Mouse (Mus musculus): ENCODE measurements around the gene Zmynd12. TPM values are rescaled to one million over a fixed set of nuclear protein-coding genes. Genes with fewer than 3 reads are reported as not detected.

Zmynd12 gene
- polyA plus RNA-seq, 1 experiment = not detected

DNA sequence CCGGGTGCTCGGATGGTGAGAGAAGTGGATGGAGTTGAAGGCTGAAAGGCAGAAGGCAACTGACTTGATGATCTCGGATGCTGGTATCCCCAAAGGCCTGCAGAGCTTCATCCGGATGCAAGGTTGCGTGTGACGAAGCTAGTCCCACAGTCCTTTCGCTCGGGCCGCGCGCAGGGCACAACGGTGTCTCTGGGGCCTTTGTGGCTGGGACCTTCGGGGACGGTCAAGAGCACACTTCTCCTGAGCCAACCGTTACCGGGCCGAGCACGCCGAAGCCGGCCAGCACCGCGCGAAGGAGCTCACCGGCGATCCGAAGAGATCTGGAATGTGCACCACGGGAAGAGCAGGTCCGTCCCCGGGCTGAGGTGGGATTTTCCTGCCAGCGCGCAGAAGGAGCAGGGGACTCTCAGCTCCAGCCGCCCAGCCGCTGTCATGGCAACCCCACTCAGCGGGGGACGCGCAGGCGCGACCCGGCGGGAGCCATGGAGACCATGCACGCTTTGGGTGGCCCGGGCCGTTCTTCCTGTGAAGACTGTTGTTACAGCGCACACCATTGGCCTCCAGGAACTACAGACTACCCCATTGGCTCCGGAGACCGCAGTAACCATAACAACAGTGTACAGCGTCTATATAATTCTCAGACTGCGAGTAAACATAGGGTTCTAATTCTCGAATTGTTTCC is 7.4 kb upstream of the Zmynd12 start, which contains the start of gene Ccdc30:
Gene Ccdc30 (minus strand): TSS at position 450 of the 682 bp plus-strand sequence.
- Histone ChIP-seq H3K27me3 (ENCODE audit: control insufficient read depth) (peaks cover 47% of the 10 kb centered on the region), H3K4me1 (ENCODE audit: control insufficient read depth) (peaks cover 37% of the 10 kb centered on the region), H3K36me3 (ENCODE audit: control insufficient read depth) (no peaks in the 10 kb centered on the region), H3K9me3 (ENCODE audit: control insufficient read depth, low read length) (no peaks in the 10 kb centered on the region), H3K4me3 (replicated peaks) (peak within 1 kb of the TSS; percentile 52)
- TF ChIP-seq GATA1 (IDR thresholded peaks at IDR 0.05; ENCODE audit: low read length) (no peak), TAL1 (IDR thresholded peaks at IDR 0.05; ENCODE audit: low read length) (no peak)

DNA sequence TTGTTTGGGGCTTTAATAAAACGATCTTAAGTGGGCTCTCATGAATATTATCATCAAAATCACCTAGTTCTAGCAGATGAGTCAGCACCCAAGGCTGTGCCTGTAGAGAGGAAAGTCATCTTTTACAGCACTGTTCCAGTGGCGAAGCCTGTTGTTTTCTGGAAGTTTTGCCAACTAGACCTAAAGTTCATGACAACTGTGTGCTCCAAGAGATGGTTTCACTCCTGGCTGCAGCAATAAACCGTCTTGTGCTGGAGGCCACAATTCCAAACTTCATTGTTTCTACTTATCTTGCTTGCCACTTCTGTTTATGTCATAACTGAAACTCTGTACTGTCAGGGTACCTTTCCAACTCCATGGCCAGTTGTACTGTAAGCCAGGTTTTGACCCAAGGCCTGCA is 5.3 kb upstream of the Zmynd12 start:
- no peak overlapping the region for H3K4me3 ChIP-seq (replicated peaks)
- peaks cover 43% of the 10 kb centered on the region for H3K27me3 ChIP-seq (ENCODE audit: control insufficient read depth)
- no peak for TF ChIP-seq TAL1 (IDR thresholded peaks at IDR 0.05; ENCODE audit: low read length)
- TF ChIP-seq GATA1 (IDR thresholded peaks at IDR 0.05; ENCODE audit: low read length) = no peak
- H3K9me3 ChIP-seq (ENCODE audit: control insufficient read depth, low read length) = no peaks in the 10 kb centered on the region
- no peaks in the 10 kb centered on the region for H3K36me3 ChIP-seq (ENCODE audit: control insufficient read depth)
- H3K4me1 ChIP-seq (ENCODE audit: control insufficient read depth) = peaks cover 51% of the 10 kb centered on the region

DNA sequence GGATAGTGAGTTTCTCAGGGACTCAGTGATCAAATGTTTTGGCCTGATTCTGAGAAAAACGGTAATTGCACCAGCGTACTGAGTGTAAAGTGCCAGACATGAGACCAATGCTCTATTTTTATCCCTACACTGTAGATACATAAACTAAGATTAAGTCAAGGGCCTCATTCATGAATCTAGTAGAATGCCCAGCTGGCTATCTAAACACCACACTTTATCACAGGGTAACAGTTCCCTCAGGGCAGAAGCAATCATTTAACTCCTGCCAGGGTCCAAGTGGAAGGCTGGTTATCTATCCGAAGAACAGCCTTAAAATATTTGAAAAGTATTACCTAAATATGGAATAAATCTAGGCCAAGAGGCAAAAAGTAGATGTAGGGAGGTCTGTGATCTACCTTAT is 4.7 kb upstream of the Zmynd12 start:
- Histone ChIP-seq H3K4me1 (ENCODE audit: control insufficient read depth) (peaks cover 55% of the 10 kb centered on the region), H3K36me3 (ENCODE audit: control insufficient read depth) (no peaks in the 10 kb centered on the region), H3K27me3 (ENCODE audit: control insufficient read depth) (peaks cover 38% of the 10 kb centered on the region), H3K9me3 (ENCODE audit: control insufficient read depth, low read length) (no peaks in the 10 kb centered on the region), H3K4me3 (replicated peaks) (no peak overlapping the region)
- TF ChIP-seq GATA1 (IDR thresholded peaks at IDR 0.05; ENCODE audit: low read length) (no peak), TAL1 (IDR thresholded peaks at IDR 0.05; ENCODE audit: low read length) (peak; percentile 50)

DNA sequence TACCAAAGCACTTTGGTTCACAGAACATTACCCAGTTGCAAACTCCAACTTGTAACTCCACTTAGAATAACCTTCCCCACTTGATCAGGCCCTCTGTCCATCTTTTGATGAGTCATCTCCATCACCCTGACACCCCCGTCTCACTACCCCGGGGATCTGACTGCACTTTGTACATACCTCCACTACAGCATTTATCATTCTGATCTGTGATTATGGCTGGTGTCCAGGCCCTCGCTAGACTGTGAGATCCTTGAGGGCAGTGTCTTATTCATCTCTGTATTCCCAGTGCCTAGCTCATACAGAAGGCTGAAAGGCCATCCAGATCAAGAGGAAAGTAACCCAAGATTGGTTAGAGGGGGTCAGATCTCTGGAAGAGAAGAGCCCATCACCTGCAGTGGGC is 1.4 kb upstream of the Zmynd12 start:
- peak overlapping the region; percentile 6 for H3K4me3 ChIP-seq (replicated peaks)
- H3K9me3 ChIP-seq (ENCODE audit: control insufficient read depth, low read length) = no peaks in the 10 kb centered on the region
- TF ChIP-seq GATA1 (IDR thresholded peaks at IDR 0.05; ENCODE audit: low read length) = no peak
- no peak for TF ChIP-seq TAL1 (IDR thresholded peaks at IDR 0.05; ENCODE audit: low read length)
- peaks cover 76% of the 10 kb centered on the region for H3K4me1 ChIP-seq (ENCODE audit: control insufficient read depth)
- H3K27me3 ChIP-seq (ENCODE audit: control insufficient read depth) = peaks cover 7% of the 10 kb centered on the region
- H3K36me3 ChIP-seq (ENCODE audit: control insufficient read depth) = no peaks in the 10 kb centered on the region

GRCm38 (mm10) chr4:119421921-119422293 is 707 bp upstream of the Zmynd12 start:
- H3K4me1 ChIP-seq (ENCODE audit: control insufficient read depth) = peaks cover 73% of the 10 kb centered on the region
- no peaks in the 10 kb centered on the region for H3K36me3 ChIP-seq (ENCODE audit: control insufficient read depth)
- peak overlapping the region; percentile 68 for H3K4me3 ChIP-seq (replicated peaks)
- peaks cover under 1% of the 10 kb centered on the region; the same call in 1 of the 2 replicates for H3K27me3 ChIP-seq (ENCODE audit: control insufficient read depth)
- H3K9me3 ChIP-seq (ENCODE audit: control insufficient read depth, low read length) = no peaks in the 10 kb centered on the region
- TF ChIP-seq TAL1 (IDR thresholded peaks at IDR 0.05; ENCODE audit: low read length) (no peak), GATA1 (IDR thresholded peaks at IDR 0.05; ENCODE audit: low read length) (no peak)

DNA sequence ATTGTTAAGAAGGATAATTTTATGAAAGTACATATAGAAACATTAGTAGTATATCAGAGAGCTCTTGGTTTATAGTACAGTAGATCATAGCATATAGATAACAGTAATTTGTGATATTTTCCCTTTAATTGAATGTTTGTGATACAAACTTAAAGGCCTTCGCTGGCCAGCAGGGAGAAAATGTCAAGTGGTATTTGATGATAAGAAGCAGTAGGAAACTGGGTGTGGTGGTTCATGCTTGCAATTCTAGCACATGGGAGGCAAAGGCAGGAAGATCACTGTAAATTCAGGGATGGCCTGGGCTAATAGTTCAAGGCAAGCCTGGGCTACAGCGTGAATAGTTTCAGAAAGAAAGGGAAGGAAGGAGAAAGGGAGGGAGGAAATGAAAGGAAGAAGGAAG is 2.5 kb downstream of the Zmynd12 start:
- TF ChIP-seq GATA1 (IDR thresholded peaks at IDR 0.05; ENCODE audit: low read length) (no peak), TAL1 (IDR thresholded peaks at IDR 0.05; ENCODE audit: low read length) (no peak)
- no peaks in the 10 kb centered on the region for H3K9me3 ChIP-seq (ENCODE audit: control insufficient read depth, low read length)
- H3K4me1 ChIP-seq (ENCODE audit: control insufficient read depth) = peaks cover 63% of the 10 kb centered on the region
- no peaks in the 10 kb centered on the region; the same call in 1 of the 2 replicates for H3K27me3 ChIP-seq (ENCODE audit: control insufficient read depth)
- H3K36me3 ChIP-seq (ENCODE audit: control insufficient read depth) = no peaks in the 10 kb centered on the region
- H3K4me3 ChIP-seq (replicated peaks) = no peak overlapping the region

- no peaks in the 10 kb centered on the region for H3K9me3 ChIP-seq (ENCODE audit: control insufficient read depth, low read length)
- no peak overlapping the region for H3K4me3 ChIP-seq (replicated peaks)
- H3K4me1 ChIP-seq (ENCODE audit: control insufficient read depth) = peaks cover 67% of the 10 kb centered on the region
- no peak for TF ChIP-seq TAL1 (IDR thresholded peaks at IDR 0.05; ENCODE audit: low read length)
- no peak for TF ChIP-seq GATA1 (IDR thresholded peaks at IDR 0.05; ENCODE audit: low read length)
- H3K36me3 ChIP-seq (ENCODE audit: control insufficient read depth) = no peaks in the 10 kb centered on the region
- no peaks in the 10 kb centered on the region; the same call in 1 of the 2 replicates for H3K27me3 ChIP-seq (ENCODE audit: control insufficient read depth)
Measured at GRCm38 (mm10) chr4:119425601-119426000, 3.0 kb downstream of the Zmynd12 start.

GRCm38 (mm10) chr4:119427680-119428079 is 5.1 kb downstream of the Zmynd12 start:
- Histone ChIP-seq H3K4me3 (replicated peaks) (no peak overlapping the region), H3K27me3 (ENCODE audit: control insufficient read depth) (peaks cover 8% of the 10 kb centered on the region), H3K9me3 (ENCODE audit: control insufficient read depth, low read length) (no peaks in the 10 kb centered on the region), H3K4me1 (ENCODE audit: control insufficient read depth) (peaks cover 54% of the 10 kb centered on the region), H3K36me3 (ENCODE audit: control insufficient read depth) (no peaks in the 10 kb centered on the region)
- TF ChIP-seq TAL1 (IDR thresholded peaks at IDR 0.05; ENCODE audit: low read length) (no peak), GATA1 (IDR thresholded peaks at IDR 0.05; ENCODE audit: low read length) (no peak)

DNA sequence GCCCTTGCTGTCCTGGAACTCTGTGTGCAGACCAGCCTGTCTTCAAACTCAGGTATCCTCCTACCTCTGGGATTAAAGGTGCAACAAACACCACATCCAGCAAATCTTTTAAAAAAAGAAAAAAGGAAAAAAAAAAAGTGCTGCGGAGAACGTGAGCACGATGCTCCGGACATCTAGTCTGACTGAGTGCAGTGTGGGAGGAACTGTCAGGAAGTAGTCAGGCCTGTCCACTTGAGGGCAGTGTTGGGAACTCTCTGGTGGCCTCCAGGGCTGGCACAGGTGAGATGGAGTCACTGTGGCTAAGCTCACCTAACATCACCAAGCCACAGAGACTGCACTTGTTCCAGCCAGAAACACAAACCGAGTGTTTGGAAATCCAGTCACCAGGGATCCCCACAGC is 8.1 kb downstream of the Zmynd12 start:
- peaks cover 24% of the 10 kb centered on the region for H3K4me1 ChIP-seq (ENCODE audit: control insufficient read depth)
- H3K4me3 ChIP-seq (replicated peaks) = peak overlapping the region; percentile 0
- peaks cover 13% of the 10 kb centered on the region for H3K27me3 ChIP-seq (ENCODE audit: control insufficient read depth)
- no peaks in the 10 kb centered on the region for H3K36me3 ChIP-seq (ENCODE audit: control insufficient read depth)
- TF ChIP-seq GATA1 (IDR thresholded peaks at IDR 0.05; ENCODE audit: low read length) (no peak), TAL1 (IDR thresholded peaks at IDR 0.05; ENCODE audit: low read length) (no peak)
- H3K9me3 ChIP-seq (ENCODE audit: control insufficient read depth, low read length) = no peaks in the 10 kb centered on the region

Measured in erythroblast, embryonic 14.5 days (primary cell).